Mouse (Mus musculus): ENCODE data around the gene Brd3os.

The Brd3os gene

GRCm38 (mm10) chr2:27469292-27469990 is 27.3 kb downstream of the Brd3os start:
- no peak for DNase-seq

- DNase-seq = no peak
Measured at GRCm38 (mm10) chr2:27469991-27470355, 27.8 kb downstream of the Brd3os start.

DNA sequence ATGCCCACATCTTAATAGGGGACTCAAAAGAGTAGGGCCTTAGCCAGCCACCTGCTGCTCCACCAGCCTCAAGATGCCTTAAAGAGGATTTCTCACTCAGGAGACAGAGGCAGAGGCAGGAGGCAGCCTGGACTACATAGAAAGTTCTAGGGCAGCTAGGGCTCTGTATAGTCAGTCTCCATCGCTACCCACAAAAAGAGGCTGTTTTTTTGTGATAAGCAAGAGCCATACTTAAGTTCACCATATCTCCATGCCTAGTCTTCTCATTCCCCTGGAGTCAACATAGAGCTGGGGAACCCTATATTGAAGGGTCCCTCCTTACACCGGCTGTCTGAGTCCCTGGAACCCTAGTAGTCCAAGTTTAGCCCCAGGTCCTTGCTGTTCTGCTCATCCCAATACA is 28.4 kb downstream of the Brd3os start:
- no peak for DNase-seq

- DNase-seq = no peak
Measured at GRCm38 (mm10) chr2:27471170-27471584, 29.1 kb downstream of the Brd3os start.

- DNase-seq = no peak
Measured at GRCm38 (mm10) chr2:27473061-27473765, 31.1 kb downstream of the Brd3os start.

DNA sequence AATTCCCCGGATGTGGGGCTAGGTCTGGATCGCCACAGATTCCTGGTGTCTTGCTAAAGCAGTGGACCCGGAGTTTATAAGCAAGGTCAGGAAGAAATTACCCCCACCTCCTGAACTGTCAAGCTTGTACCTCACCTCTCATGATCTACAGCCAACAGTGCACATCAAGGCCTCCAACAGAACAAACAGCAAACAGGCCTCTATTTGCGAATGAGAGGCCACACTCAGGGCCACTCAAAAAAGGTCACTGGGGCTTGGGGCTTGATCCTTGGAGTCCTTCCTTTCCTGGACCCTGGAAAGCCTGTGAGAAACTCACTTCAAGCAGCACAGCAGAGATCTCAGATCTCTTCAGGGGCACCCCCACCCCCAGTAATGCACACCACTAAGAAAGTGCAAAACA is 31.8 kb downstream of the Brd3os start:
- no peak for DNase-seq

- DNase-seq = peak; percentile 38
Measured at GRCm38 (mm10) chr2:27474621-27475484, 32.7 kb downstream of the Brd3os start.

- peak; percentile 90 for DNase-seq
Measured at GRCm38 (mm10) chr2:27475495-27476302, 33.6 kb downstream of the Brd3os start.

GRCm38 (mm10) chr2:27476303-27477192 is 34.4 kb downstream of the Brd3os start:
- DNase-seq = no peak

- no peak for DNase-seq
Measured at GRCm38 (mm10) chr2:27479821-27480220, 37.7 kb downstream of the Brd3os start.

DNA sequence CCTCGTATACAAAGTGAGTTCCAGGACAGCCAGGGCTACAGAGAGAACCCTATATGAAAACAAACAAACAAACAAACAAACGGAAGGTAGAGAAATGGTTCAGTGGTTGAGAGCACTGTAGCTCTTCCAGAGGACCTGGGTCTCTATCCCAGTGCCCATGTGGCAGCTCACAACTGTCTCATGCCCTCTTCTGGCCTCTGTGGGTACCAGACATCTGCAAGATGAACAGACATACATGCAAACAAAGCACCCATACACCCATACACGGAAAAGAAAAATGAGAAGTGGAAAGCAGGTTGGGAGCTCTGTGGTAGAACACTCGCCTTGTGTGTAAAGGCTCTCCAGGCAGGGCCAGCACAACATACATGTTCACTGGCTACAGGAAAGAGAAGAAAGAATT is 38.2 kb downstream of the Brd3os start:
- no peak for DNase-seq

DNA sequence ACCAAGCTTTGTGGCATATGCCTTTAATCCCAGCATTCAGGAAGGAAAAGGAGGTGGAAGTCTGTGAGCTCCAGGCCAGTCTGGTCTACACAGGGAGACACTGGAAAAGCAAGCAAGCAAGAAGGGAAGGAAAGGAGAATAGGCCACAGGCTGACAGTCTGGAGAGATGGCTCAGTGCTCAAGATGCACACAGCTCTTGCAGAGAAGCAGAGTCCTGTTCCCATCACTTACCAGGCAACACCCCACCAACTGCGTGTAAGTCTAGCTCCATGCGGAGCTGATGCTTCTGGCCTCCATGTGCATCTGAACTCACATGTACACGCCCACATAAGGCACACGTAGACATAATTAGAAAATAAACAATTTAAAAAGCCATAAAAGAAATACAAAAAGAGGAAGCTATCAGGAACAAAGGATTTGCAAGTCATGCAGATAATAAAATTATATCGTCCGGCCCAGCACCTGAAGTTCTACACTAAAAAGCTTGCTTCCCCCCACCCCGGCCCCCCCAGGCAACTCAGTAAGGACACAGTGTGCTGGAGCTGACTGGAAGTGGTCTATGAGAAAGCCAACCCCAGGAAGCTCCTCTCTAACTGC is 40.2 kb downstream of the Brd3os start:
- no peak for DNase-seq

DNA sequence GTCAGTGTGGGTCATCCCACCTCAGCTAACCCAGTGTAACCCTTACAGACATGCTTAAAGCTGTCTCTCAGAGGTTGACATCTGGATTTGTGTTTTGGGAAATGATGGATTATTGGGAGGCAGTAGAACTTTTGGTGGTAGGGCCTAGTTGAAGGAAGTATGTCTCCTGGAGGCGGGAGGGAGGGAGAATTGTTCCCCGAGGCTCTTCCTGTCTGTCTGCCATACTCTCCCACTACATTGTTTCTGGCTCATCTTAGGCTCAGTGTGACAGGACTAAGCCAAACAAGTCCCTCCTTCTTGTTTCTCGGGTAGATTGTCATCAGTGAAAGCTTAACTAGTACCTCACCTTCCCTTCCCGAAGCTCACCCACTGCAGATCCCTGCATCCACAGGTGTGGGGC is 44.6 kb downstream of the Brd3os start:
- no peak for DNase-seq

DNA sequence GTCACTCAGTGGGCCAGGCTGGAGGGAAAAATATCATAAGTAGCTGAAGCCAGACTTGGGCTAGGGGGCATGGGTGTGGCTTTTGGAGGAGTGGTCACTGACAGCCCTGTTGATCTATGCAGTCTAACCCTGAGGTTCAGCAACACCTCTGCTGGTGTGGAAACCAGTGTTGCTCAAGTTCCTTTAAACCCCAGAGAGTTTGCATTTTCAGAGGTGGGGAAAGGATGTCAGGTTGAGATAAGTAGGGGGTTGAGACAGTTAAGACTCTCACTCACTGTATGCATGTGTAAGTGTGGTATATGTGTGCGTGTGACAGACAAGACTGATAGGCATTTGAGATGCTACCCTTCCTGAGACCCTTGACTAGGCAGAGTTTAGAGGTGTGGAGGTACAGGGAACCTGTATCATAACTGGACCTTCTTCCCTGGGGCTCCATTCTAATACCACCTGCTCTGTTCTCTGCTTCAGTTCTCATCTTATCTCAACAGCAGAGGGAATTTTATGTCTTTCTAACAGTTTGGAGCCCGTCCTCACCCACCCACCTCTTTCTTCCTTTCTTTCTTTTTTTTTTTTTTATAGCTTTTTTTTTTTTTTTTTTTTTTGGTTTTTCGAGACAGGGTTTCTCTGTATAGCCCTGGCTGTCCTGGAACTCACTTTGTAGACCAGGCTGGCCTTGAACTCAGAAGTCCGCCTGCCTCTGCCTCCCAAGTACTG is 45.4 kb downstream of the Brd3os start:
- no peak for DNase-seq

GRCm38 (mm10) chr2:27488362-27488761 is 46.2 kb downstream of the Brd3os start:
- DNase-seq = no peak

DNA sequence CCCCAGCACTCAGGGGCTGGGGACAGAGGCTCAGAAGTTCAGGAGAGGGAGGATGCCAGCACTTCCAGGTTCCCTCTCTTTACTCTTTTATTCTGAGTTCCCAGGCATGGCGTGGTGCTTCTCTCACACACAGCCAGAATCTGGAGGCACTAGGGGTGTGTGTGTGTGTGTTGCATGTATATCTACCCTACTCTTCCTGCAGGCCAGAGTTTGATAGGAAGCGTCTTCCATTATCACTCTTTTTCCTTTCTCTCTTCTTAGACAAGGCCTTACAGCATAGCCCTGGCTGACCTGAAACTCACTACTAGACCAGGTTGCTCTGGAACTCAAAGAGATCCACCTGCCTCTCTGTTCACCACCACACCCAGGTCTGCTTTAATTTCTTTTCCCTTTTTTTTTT is 48.8 kb downstream of the Brd3os start:
- DNase-seq = no peak

All from right cerebral cortex, postnatal 14 days (tissue).